Mouse (Mus musculus) intestine, embryonic 16.5 days (tissue): ENCODE results near the gene 4930518I15Rik. TPM values are rescaled to one million over a fixed set of nuclear protein-coding genes. Genes with fewer than 3 reads are reported as not detected.
"Not testable (repeated sequence)": the region's sequence is repeated elsewhere in the genome, so short reads cannot be mapped to it uniquely, and the experiment has no call there.

ENCODE experiments used
- ATAC-seq: fragments of 200-750 bp; cut with Nextera tagmentation; 2 replicates; pipeline ENCODE4 v1.8.0; 2017; ENCODE audit warnings: moderate TSS enrichment, moderate library complexity
- H3K27ac ChIP-seq: fragments of 300-500 bp; sonication (generic); 2 replicates; pipeline ENCODE4 v1.5.1; 2014; ENCODE audit warnings: mild to moderate bottlenecking, low read length
- H3K27me3 ChIP-seq: fragments of 300-500 bp; sonication (generic); replicated peaks from 2 replicates; pipeline ENCODE4 v1.6.1; 2014; ENCODE audit warnings: low read length, control low read depth, mixed read lengths; ENCODE audit not compliant: control insufficient read depth, insufficient read depth
- H3K36me3 ChIP-seq: fragments of 300-500 bp; sonication (generic); 2 replicates; pipeline ENCODE4 v1.6.1; 2014; ENCODE audit warnings: low read length, control low read depth; ENCODE audit not compliant: control insufficient read depth, insufficient read depth
- H3K4me1 ChIP-seq: fragments of 300-500 bp; sonication (generic); 2 replicates; pipeline ENCODE4 v1.6.1; 2014; ENCODE audit warnings: low read length, control low read depth, mixed read lengths; ENCODE audit not compliant: control insufficient read depth, insufficient read depth
- H3K4me2 ChIP-seq: fragments of 300-500 bp; sonication (generic); 2 replicates; pipeline ENCODE4 v1.6.1; 2014; ENCODE audit warnings: low read depth, low read length, control low read depth
- H3K4me3 ChIP-seq: fragments of 300-500 bp; sonication (generic); 2 replicates; pipeline ENCODE4 v1.5.1; 2014; ENCODE audit warnings: mild to moderate bottlenecking, low read length
- H3K9ac ChIP-seq: fragments of 300-500 bp; sonication (generic); 2 replicates; pipeline ENCODE4 v1.6.1; 2014; ENCODE audit warnings: low read depth, low read length
- H3K9me3 ChIP-seq: fragments of 300-500 bp; sonication (generic); 2 replicates; pipeline ENCODE4 v1.6.1; 2016; ENCODE audit warnings: low read length, control low read depth; ENCODE audit not compliant: control insufficient read depth
- WGBS: fragments of 180-500 bp; shearing (Covaris S2); extraction: QIAGEN DNeasy Blood & Tissue Kit; methylation state at CpG from one replicate; pipeline ENCODE4 v1.1.7; 2014; 5-methylcytosine and 5-hydroxymethylcytosine counted together
- polyA plus RNA-seq: library from polyadenylated mRNA; unstranded; fragments of >200 nt; fragmentation: Nextera tagmentation; extraction: Ambion mirVana; gene quantifications from 2 replicates; pipeline ENCODE4 v1.2.1, GENCODE M21; 2015

The 4930518I15Rik gene
- polyA plus RNA-seq, 1 experiment from 2014 or later = 5.1 TPM

DNA sequence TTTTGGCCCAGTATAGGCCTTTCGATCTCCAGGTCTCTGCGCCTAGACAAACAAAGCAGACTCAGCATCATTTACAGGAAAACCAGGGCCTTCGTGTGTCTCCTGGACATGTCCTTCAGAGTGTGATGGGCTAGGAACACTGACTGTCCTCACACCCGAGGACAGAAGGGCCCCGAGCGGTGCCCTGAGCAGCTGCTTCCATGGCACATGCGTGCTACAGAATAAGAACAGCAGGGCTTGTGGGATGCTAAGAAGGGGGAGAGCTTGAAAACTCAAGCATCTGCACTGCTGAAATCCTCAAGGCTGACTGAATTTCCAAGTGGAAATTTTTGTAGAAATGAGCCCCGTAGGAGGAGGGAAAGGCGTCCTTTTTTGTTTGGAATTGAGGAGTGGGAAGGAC, 39.3 kb upstream of the 4930518I15Rik start:
- Histone ChIP-seq H3K4me1 (no peaks in the 10 kb centered on the region; the same call in 1 of the 2 replicates), H3K27ac (no peak overlapping the region), H3K27me3 (no peaks in the 10 kb centered on the region), H3K9ac (no peak overlapping the region), H3K4me3 (no peak overlapping the region), H3K4me2 (no peak overlapping the region), H3K9me3 (no peaks in the 10 kb centered on the region), H3K36me3 (no peaks in the 10 kb centered on the region)
- no peak for ATAC-seq
- WGBS = 79% methylated on average over 9 of the region's 9 CpGs

GRCm38 (mm10) chr2:156896384-156896914, 38.7 kb upstream of the 4930518I15Rik start:
- no peak overlapping the region for H3K27ac ChIP-seq
- no peaks in the 10 kb centered on the region for H3K36me3 ChIP-seq
- no peaks in the 10 kb centered on the region; the same call in 1 of the 2 replicates for H3K4me1 ChIP-seq
- no peak overlapping the region for H3K9ac ChIP-seq
- no peaks in the 10 kb centered on the region for H3K9me3 ChIP-seq
- 64% methylated on average over 9 of the region's 9 CpGs for WGBS
- H3K27me3 ChIP-seq = no peaks in the 10 kb centered on the region
- ATAC-seq = no peak
- H3K4me3 ChIP-seq = no peak overlapping the region
- no peak overlapping the region for H3K4me2 ChIP-seq

DNA sequence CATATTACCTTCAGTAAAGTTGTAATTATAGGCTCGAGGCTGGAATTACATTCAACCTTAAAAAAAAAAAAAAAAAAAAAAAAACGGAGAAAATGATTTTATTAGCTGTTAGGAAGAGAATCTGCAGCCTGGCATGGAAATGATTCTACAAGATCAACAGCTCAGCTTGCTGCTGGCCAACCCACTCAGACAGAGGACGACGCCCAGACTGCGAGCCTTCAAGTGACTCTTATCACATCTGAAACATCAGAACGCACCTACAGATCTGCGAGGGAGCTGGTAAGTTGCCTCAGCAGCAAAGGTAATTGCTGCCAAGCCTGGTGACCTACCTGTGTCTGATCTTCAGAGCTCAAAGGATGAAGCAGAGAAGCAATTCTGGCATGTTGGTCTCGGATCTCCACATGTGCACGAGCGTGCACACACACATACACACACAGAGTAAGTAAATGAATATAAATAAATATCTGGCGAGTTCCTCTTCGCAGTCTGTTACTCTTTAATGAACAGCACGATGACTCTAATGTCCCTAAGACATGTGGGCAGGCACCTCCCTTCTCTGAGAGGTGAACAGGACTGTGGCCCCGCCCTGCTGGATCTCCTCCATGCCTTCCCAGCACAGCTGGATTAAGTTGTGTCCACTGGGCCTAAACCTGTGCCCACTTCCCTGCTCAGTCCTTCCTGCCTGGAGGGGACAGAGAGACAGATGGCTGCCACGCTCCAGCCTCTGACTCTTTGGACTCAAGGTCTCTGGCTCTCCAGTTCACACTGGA, 36.9 kb upstream of the 4930518I15Rik start:
- no peaks in the 10 kb centered on the region for H3K27me3 ChIP-seq
- WGBS = 58% methylated on average over 15 of the region's 15 CpGs
- no peak for ATAC-seq
- H3K4me2 ChIP-seq = no peak overlapping the region
- H3K4me3 ChIP-seq = no peak overlapping the region
- no peak overlapping the region for H3K9ac ChIP-seq
- no peaks in the 10 kb centered on the region for H3K9me3 ChIP-seq
- H3K27ac ChIP-seq = no peak overlapping the region
- no peaks in the 10 kb centered on the region; the same call in 1 of the 2 replicates for H3K4me1 ChIP-seq
- H3K36me3 ChIP-seq = no peaks in the 10 kb centered on the region

DNA sequence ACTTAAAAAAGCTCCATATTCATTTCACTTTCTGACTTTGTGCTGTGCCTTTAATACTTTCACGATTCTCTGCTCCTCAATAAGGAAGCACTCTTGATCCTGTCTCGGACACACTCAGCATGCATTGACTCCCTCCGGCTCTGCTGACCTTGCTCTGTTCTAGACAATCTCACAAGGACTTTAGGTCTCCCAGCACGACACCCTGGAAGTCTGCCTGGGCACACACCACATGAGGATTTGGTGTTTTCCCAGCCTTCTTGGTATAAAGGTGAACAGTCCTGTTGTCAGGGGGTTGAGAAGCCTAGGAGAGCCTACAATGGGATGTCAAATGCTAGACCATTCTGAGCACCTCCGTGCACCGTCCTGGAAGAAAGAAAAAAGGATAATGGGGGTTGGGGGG, 35.1 kb upstream of the 4930518I15Rik start:
- no peak overlapping the region for H3K9ac ChIP-seq
- no peaks in the 10 kb centered on the region for H3K9me3 ChIP-seq
- H3K4me1 ChIP-seq = no peaks in the 10 kb centered on the region; the same call in 1 of the 2 replicates
- no peaks in the 10 kb centered on the region for H3K27me3 ChIP-seq
- no peak for ATAC-seq
- no peak overlapping the region for H3K4me2 ChIP-seq
- no peak overlapping the region for H3K27ac ChIP-seq
- WGBS = 70% methylated on average over 6 of the region's 6 CpGs
- no peaks in the 10 kb centered on the region for H3K36me3 ChIP-seq
- H3K4me3 ChIP-seq = no peak overlapping the region

GRCm38 (mm10) chr2:156892240-156892639, 34.5 kb upstream of the 4930518I15Rik start:
- Histone ChIP-seq H3K9ac (no peak overlapping the region), H3K4me1 (no peaks in the 10 kb centered on the region; the same call in 1 of the 2 replicates), H3K27me3 (no peaks in the 10 kb centered on the region), H3K4me3 (no peak overlapping the region), H3K9me3 (no peaks in the 10 kb centered on the region), H3K27ac (no peak overlapping the region), H3K4me2 (no peak overlapping the region), H3K36me3 (no peaks in the 10 kb centered on the region)
- WGBS = 33% methylated on average over 3 of the region's 3 CpGs
- ATAC-seq = no peak

DNA sequence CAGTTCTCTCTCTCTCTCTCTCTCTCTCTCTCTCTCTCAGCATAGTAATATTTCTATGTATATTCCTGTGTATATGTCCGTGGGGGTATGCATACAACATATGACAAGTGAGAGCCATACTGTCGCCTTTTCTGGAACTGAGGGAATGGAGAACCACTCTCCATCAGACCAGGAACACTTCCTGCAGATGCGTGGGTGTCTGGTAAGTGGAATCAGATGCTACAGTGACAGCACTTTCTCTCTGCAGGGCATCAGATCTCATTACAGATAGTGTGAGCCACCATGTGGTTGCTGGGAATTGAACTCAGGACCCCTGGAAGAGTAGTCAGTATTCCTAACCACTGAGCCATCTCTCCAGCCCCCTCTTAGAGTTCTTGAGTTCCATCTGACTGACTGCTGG, 30.7 kb upstream of the 4930518I15Rik start:
- H3K4me1 ChIP-seq = no peaks in the 10 kb centered on the region
- H3K27me3 ChIP-seq = no peaks in the 10 kb centered on the region
- ATAC-seq = no peak
- H3K36me3 ChIP-seq = no peaks in the 10 kb centered on the region
- no peak overlapping the region for H3K4me3 ChIP-seq
- H3K9ac ChIP-seq = no peak overlapping the region
- no peak overlapping the region for H3K4me2 ChIP-seq
- H3K27ac ChIP-seq = no peak overlapping the region
- 76% methylated on average over 3 of the region's 3 CpGs for WGBS
- H3K9me3 ChIP-seq = no peaks in the 10 kb centered on the region

DNA sequence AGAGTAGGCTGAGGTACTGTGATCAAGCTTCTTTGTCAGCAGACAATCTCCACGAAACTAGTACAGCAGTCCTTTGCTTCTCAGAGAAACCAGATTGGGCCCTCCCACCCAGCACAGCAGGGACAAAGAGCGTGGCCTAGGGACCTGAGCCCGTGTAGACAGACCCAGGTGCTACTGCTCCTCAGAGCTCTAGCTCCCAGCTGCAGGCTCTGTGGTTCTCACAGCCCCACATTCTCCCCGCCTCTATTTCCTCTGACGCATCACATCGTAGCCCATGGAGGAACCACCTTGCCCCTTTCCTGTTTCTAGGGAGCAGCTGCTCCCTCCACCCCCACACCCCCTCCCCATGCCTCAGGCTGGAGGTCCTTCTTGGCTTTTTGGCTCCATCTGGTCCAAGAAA, 29.3 kb upstream of the 4930518I15Rik start, which contains the start of gene Sla2:
Gene Sla2, minus strand, starts transcription at position 176 of the 400 bp plus-strand sequence.
- H3K4me2 ChIP-seq = no peak within 1 kb of the TSS
- H3K9me3 ChIP-seq = no peaks in the 10 kb centered on the region
- WGBS = 61% methylated on average over 6 of the region's 6 CpGs
- no peak within 1 kb of the TSS for H3K9ac ChIP-seq
- H3K36me3 ChIP-seq = no peaks in the 10 kb centered on the region
- no peak within 1 kb of the TSS for H3K4me3 ChIP-seq
- H3K4me1 ChIP-seq = no peaks in the 10 kb centered on the region
- no peaks in the 10 kb centered on the region for H3K27me3 ChIP-seq
- H3K27ac ChIP-seq = no peak within 1 kb of the TSS
- no peak for ATAC-seq

- 78% methylated on average over 10 of the region's 10 CpGs for WGBS
- H3K36me3 ChIP-seq = no peaks in the 10 kb centered on the region
Observed at GRCm38 (mm10) chr2:156886084-156886631, 28.4 kb upstream of the 4930518I15Rik start.

DNA sequence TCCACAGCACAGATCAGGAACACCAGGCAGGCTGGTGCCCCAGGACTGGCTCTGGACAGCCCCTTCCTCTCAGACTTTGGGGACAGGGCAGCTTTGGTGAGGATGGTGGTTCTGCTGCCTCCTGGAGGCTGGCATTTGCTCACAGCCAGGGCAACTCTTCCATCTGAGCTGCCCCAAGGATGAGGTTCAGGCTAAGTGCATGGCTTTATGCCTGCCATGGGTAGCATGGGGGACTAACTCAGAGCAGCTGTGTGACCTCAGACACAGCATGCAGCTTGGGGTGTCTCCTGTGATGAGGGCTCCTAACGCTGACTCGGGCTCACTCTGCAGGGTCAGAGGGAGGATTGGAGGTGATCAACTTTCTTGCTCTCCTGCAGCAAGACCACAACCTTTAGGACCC, 27.9 kb upstream of the 4930518I15Rik start:
- 82% methylated on average over 2 of the region's 2 CpGs for WGBS
- not testable (repeated sequence) for H3K4me2 ChIP-seq, H3K4me1 ChIP-seq

More at GRCm38 (mm10) chr2:156886084-156886631, 28.4 kb upstream of the 4930518I15Rik start:
- H3K9ac ChIP-seq = no peak overlapping the region
- no peak overlapping the region for H3K4me2 ChIP-seq
- H3K27ac ChIP-seq = no peak overlapping the region
- no peaks in the 10 kb centered on the region for H3K9me3 ChIP-seq
- H3K27me3 ChIP-seq = no peaks in the 10 kb centered on the region
- H3K4me3 ChIP-seq = no peak overlapping the region
- no peak for ATAC-seq
- no peaks in the 10 kb centered on the region for H3K4me1 ChIP-seq

More for the DNA sequence above, 27.9 kb upstream of the 4930518I15Rik start:
- not testable (repeated sequence) for H3K27ac ChIP-seq, ATAC-seq, H3K9me3 ChIP-seq, H3K9ac ChIP-seq, H3K4me3 ChIP-seq, H3K36me3 ChIP-seq, H3K27me3 ChIP-seq
